Mouse (Mus musculus): ENCODE data around the gene Sohlh1.

- no peak for TF ChIP-seq MYOG (IDR thresholded peaks at IDR 0.05; ENCODE audit: control insufficient read depth, extremely low read depth, insufficient read length)
- TF ChIP-seq CTCF (IDR thresholded peaks at IDR 0.05; ENCODE audit: control insufficient read depth, insufficient read depth, insufficient read length), result no peak
- TF ChIP-seq USF1 (IDR thresholded peaks at IDR 0.05; ENCODE audit: low read depth), result no peak
- no peak for TF ChIP-seq MAX (IDR thresholded peaks at IDR 0.05)
- no peak for TF ChIP-seq CEBPB (IDR thresholded peaks at IDR 0.05; ENCODE audit: low read depth)
Measured at GRCm38 (mm10) chr2:25887226-25887625, 40.2 kb upstream of the Sohlh1 start.

All from C2C12 (cell line).